Mouse (Mus musculus) c-Kit-positive CD71-positive TER-119-negative erythroid progenitor cells, embryonic 14.5 days (primary cell): ENCODE results near the gene Rpa1.
"Not testable (repeated sequence)": the region's sequence is repeated elsewhere in the genome, so short reads cannot be mapped to it uniquely, and the experiment has no call there.

Experiments used
- DNase-seq: peaks from one replicate; pipeline ENCODE4 v3.0.0-alpha.2; 2013; ENCODE audit warnings: low read depth

Gene Rpa1

DNA sequence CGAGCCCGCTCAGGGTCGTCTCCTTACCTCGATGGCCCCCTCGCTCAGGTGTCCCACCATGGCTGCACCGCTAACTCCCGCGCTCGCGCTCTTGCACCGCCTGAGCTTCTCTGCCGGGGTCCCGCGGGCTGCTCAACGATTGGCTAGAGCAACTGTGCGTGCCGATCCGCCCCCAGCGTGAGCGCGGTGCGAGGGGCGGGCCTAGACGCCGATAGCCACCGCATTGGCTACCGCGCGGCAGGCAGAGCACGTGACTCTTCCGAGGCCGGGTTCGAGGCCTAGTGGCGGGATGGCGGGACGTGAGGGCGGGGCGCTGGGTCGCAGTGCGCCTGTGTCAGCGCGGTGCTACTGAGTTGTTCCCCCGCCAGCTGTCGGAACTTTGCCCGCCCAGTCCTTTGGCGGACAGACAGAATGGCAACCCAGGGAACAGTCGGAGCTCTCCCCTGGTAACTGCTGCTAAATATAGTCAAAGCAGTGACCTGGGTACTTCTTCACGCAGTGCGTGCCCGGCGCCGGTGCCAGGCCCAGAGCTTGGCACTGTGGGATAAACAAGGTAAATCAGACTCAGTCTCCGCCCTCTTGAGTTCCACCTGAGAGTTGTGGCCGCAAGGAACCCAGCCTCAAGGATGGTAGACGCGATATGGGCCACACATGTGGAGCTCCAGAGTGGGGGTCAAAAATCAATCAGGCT is at the start of gene Rpa1, which contains the start of gene Smyd4:
Gene Rpa1, minus strand, starts transcription at position 126 of the 691 bp plus-strand sequence.
Gene Smyd4, plus strand, starts transcription at position 235 of the 691 bp plus-strand sequence.
- DNase-seq: peak; percentile 91

DNA sequence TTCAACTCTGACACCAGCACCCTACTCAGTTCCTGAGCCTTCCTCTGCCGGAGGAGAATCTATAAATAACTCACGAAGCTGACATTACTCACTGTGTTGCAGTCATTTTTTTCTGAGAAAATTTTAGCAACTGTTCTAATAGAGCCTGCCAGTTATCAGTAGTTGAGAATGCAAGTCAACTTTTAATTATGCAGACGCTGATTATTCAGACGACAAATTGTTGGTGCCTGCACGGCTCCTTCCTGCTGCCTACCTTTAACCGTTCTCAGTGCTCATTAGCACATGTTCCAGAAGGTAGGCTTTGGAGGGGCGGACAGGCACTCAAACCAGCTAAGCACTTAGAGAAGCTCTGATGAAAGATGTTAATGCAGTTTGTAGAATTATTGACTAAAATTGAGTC is 49.3 kb upstream of the Rpa1 start:
- DNase-seq: no peak

DNA sequence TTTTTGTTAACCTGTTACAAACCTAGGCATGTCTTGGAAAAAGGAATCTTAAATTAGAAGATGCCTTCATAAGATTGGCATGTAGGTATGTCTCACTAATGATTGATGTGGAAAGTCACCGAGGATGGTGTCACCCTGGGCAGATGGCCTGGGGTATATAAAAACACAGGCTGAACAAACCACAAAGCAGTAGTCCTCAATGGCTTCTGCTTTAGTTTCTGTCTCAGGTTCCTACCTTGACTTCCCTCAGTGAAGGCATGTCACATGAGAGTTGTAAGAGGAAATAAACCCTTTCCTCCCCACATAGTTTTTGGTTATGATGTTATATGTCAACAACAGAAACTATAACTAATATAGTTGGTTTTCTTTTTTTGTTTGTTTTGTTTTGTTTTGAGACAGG is 47.5 kb upstream of the Rpa1 start:
- no peak for DNase-seq

DNA sequence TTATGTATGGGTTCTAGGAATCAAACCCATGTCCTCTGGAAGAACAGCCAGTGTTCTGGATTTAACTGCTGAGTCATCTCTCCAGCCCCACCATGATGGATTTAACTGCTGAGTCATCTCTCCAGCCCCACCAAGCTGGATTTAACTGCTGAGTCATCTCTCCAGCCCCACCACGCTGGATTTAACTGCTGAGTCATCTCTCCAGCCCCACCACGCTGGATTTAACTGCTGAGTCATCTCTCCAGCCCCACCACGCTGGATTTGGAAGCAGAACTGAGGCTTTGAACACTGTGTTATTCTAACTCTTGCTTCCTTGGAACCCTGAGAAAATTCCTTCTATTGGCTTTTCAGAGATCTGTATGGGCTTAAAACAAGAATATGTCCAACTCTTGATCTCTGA is 35.4 kb upstream of the Rpa1 start:
- peak; percentile 38 for DNase-seq

DNA sequence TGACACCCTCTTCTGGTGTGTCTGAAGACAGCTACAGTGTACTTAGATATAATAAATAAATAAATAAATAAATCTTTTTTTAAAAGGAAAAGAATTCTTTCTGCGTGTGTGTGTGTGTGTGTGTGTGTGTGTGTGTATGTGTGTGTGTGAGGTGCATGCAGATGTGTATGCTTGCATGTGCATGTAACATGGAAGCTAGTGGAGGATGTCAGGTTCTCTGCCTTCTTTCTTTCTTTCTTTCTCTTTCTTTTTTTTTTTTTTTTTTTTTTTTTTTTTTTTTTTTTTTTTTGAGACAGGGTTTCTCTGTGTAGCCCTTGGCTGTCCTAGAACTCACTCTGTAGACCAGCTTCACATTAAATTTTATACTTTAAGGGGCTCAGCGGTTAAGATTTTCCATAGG is 30.7 kb upstream of the Rpa1 start:
- not testable (repeated sequence) for DNase-seq

DNA sequence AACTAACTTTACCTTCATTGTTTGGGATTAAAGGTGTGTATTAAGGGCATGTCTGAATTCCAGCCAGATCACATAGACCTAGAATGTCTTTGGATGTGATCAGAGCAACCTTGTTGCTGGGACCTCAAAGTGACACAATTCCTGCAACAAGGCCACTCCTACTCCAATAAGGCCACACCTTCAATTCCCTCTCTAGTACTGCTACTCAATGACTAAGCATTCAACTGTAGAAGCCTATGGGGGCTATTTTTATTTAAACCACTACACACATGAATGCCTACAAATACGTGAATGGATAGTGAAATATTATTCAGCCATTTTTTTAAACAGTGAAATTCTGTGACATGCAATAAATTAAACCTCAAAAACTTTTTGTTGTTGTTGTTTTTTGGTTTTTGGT is 29.0 kb upstream of the Rpa1 start:
- DNase-seq: peak; percentile 17

DNA sequence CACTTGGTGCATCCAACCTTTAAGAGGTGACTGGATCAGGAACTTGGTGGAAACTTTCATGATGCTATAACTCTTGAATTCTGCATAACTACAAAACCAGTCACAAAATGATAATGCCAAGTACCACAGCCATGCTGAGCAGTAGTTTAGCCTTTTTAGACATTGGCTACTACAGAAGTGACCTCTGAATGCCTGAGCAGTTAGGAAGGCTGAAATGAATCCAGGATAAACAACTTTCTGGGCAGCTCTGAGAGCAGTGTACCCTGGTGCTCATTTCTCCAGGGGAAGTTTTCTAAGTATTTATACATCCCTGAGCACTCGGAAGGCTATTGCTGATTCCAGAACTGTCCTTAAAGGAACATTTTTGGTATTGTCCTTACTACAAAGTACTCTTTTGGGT is 7.4 kb upstream of the Rpa1 start:
- DNase-seq: no peak

DNA sequence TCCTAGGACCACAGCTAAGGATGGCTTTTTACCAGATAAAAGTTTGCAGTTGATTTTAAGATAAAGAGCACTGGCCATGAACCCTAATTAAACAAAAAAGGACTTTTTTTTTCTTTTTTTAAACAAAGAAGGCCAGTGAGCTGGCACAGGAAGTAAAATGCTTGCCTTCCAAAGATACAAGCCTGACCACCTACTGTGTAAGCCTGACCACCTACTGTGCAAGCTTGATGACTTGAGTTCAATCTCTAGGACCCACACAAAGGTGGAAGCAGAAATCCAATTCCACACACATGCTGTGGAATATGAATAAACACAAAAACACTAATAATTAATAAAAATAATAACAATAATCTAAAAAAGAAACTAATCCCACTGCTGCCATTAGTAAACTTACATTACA is 3.1 kb upstream of the Rpa1 start:
- no peak for DNase-seq

DNA sequence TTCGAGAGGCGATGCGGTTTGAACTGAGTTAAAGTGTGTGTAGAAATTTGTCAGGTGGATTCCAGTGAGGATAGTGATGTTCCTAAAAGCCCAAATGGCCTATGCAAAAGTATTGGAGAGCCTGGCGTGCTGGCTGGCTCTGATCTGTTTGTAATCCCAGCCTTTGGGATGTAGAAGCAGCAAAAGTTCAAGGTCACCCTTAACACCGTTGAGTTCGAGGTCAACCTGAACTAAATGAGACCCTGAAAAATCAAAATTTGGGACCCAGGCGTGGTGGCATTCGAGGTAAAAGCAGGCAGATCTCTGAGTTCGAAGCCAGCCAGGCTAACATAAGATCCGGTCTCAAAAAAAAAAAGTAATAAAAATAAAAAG is 752 bp upstream of the Rpa1 start:
- DNase-seq: no peak

DNA sequence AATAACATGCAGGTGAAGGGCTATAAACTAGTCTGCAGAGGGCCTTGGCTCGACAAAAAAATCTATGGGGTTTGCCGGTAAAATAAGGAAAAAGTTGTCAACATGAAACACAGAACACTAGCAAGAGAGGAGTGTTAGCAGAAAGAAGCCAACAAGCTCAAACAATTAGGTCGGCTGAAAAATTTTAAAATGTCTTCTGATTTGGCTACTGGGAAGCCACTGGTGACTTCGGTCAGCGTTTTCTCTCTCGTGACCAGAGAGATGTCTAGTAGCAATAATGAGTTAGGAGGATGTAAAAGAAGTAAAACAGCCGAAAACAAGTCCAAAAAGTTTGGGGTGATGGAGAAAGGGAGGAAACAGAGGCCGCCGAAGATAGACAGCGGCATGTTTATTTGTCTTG is 528 bp downstream of the Rpa1 start:
- DNase-seq: no peak

DNA sequence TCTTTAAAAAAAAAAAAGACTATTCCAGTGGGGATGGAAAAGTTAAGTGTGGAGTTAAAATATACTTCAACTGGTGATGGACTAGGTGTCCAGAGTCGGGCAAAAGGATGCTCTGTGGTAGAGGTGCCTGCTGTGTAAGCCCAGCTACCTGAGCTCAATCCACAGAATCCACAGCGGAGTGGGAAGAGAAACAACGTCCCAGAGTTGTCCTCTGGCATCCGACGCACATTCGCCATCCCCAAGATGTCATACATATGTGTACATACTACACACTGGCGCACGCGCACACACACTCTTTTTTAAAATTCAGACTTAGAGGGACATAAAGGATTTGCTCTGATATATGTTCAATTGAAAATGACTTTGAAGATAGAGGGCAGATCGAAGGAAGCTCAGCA is 937 bp downstream of the Rpa1 start:
- no peak for DNase-seq

DNA sequence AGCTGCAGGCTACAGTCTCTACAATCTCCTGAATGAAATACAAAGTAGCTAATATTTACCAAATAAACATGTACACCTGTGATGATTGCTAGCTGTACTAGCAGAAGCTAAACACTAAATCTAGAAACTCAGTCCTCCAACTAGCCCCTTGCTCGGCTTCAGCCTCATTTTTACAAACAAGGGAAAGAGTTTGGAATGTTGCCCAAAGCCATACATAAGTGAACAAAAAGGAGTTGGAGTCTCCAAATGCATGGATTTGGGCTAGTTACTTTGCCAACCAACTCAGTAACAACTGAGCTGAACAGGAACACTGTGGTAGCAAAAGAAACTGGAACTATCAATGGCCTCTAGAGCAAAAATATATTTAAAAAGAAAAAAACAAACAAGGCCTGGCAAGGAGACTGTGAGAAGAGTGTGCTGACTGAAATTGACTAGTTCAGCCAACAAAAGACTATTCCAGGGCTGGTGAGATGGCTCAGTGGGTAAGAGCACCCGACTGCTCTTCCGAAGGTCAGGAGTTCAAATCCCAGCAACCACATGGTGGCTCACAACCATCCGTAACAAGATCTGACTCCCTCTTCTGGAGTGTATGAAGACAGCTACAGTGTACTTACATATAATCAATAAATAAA is 1.5 kb downstream of the Rpa1 start:
- DNase-seq: no peak

DNA sequence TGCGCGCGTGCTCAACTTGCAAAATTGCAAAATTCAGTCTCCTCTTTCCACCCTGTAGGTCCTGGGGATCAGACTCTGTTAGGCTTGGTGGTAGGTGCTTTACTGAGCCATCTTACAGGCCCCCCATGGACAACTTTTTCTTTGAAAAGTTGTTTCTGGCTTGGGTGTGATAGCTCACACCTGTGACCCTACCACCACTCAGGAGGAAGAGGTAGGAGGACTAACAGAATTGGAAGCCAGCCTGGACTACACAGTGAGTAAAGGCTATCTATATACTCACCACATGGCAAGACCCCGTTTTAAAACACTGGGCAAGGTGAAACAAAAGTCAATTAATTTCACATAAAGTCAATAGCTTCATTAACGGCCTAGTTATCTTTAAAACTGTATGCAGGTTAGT is 3.4 kb downstream of the Rpa1 start:
- DNase-seq: no peak

DNA sequence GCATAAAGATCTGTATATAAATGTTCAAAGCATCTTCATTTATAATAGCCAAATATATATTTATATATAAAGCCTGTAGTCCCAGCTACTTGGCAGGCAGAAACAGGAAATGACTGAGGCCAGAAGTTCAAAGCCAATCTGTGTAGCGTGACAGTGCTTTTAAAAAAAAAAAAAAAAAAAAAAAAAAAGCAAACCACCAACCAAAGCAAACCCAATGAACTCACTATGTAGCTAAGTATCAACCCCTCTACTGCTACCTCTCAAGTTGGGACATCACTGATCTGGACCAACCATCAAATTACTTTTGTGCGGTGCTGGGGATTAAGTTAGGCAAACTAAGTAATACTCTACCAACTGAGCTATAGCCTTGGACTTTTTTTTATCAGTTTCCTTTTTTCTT is 4.0 kb downstream of the Rpa1 start:
- no peak for DNase-seq

DNA sequence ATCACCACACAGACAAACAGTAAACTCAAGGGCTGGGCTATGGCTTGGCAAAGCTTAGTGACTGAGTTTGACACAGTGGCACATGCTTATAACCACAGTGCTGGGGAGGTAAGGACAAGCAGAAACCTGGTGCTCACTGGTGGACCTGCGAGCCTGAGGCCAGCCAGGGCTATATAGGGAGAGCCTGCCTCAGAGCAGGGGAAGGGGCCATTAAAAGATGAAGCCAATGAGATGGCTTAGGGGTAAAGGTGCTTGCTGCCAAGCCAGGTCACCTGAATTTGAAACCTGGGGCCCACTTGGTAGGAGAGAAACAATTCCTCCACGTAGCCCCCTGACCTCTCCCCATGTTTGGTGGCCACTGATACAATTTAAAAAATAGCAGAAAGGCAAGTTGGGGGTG is 5.0 kb downstream of the Rpa1 start:
- DNase-seq: no peak

DNA sequence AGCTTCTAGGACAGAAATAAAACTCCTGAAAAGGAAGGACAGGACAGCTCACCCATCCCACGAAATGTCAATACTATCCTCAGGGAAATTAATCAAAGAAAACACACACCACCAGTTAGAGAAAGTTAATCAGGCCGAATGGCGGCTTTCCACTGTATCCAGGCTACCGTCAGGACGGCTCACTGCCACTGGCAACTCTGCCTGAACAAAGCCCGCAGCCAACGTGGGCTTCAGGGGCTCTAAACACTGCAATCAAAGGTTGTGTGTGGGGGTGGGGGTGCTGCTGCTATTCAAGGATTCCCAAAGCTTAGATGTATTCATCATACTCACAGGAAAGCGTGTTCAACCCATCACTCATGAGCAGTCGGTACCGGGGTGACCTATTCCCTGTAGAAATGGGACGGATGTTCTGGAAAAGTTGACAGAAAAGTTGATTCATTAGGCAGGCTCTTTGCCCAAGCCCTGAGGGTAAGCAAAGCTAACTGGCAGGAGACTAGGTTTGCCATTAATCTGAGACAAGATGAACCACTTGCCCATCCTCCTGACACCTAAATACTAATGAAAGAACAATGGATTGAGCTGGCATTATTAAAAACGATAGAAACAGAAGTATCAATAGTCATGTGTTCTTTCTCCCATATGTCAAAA is 7.3 kb downstream of the Rpa1 start:
- no peak for DNase-seq

DNA sequence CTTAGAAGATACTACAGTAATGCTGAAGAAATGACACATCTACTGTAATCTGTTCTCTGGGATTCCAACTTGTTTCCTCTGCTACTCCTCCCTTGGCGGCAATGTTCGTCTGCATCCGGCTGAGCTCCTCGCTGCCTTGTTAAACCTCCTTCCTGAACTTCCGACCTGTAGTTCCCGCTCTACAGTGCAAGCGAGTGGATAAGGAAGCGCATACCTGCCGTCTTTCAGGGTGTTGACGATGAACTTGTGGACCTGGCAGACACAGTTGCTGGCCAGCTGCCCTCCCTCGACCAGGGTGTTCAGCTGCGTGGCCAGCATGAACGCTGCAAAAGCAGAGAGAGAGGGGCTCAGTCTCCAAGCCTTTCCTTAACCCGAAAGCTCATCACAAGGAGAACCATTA is 8.0 kb downstream of the Rpa1 start:
- DNase-seq: no peak

DNA sequence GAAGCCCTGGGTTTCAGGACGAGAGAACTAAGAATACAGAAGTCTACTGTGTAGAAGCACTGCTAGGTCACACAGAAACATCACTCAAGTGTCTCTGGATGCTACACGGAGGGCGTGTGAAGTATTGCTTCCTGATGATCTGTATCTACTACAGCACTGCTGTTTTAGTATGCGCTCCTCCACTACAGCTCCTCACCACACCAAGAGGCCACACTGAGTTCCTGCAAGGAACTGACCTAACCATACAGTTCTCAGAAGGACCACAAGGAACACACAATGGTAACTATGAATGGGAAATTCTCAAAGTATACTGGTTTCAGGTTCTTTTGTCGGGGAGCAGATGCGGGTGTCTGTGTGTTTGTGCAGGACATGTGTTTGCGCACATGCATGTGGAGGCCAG is 10.9 kb downstream of the Rpa1 start:
- no peak for DNase-seq

DNA sequence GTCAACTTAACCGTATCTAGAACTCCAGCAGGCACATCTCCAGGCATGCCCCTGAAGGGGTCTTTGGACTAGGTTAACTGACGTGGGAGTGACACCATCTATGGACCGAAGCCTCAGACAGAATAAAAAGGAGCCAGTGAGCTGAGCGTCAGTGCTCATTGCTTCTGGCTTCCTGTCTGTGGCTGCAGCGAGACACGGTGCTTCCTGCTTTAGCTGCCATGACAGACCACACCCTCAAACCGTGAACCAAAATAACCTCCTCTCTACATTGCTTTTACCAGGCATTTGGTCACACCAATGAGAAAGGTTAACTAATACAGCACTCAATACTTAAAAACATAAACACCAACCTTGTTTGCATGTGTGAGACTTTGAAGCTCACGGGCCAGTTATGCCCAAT is 11.4 kb downstream of the Rpa1 start:
- DNase-seq: no peak

DNA sequence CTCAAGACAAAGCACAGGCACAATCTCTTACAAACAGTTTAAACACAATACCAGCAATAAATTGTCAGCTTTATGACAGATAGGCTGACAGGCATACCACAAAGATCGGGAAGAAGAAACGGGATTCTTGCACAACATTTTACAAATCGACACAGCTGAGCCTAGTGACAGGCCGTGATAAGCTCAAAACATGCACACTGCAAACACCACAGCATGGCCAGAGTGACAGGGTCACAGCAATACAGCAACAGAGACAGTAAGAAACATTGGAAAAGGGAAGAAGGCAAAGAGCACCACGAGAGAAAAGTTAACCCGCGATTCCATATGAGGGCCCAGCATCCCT is 22.2 kb downstream of the Rpa1 start:
- DNase-seq: no peak

DNA sequence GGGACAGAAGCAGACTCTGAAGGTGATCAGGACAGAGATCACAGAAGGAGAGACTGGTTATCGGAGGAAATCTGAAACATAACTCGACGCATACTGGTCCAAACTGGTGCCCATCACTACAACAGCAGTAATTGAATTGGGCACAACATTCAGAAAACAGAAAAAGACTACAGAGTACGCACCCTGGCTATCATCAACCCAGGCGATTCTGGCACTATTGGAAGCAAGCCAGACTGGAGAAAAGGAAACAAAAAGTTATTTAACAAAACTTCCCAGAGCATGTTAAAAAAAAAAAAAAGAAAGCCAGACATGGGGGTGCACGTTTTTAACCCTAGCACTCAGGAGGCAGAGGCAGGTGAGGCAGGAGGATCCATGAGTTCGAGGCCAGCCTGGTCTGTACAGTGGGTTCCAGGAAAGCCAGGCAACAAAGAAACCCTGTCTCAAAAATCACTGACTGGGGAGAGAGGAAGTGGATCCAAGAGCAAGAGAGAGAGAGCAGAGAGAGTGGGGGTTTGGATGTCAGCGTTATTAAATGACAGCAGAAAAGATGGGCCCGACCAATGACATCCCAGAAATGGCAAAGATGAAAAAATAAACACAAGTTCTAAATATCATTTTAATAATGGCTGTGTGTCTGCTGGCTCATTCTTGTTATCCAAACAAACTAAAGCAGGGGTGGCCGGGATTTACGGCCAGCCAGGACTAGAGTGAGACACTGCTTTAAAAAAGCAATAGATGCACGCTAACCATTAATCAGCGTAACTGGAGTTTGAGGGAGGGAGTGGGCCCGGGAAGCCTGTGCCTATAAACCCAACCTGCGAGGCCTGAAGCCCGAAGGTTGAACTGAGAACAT is 22.8 kb downstream of the Rpa1 start:
- DNase-seq: no peak

DNA sequence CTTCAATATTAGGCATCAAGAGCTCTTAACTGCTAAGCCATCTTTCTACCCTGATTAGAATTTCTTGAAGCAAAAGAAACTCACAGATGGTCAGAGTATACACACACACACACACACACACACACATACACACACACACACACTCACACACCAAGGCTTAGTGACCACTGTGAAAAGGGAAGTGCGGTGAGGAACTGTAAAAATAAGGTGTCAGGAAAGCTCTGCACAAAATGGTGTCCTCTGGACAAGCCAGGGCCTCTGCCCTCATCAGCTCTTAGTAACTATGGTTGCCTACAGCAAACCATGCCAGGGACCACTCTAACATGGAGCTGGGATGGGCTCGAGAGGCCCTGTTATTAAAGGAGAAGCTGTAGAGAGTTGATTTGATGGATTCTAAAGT is 23.7 kb downstream of the Rpa1 start:
- DNase-seq: no peak

DNA sequence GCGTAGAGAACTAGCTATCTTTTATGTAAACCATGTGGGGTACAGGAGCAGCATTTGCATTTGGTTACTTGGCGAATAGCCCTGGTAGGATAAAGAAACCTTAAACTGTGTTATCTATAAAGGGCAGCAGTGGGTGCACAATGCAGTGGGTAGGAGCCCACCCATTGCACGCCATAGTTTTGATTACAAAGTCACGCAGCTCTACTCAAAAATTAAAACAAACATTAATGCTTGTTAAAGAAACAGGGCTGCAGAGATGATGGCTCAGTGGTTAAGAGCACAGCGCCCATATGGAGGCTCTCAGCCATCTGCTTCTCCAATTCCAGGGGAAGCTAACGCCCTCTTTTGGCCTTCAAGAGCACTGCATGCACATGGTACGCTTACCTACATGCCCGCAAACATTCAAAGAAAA is 24.8 kb downstream of the Rpa1 start:
- DNase-seq: peak; percentile 37
